Mouse (Mus musculus) cerebellum, adult 2 months (tissue): ENCODE measurements at regions not wholly inside any gene's neighbourhood (a gene's known extent, or its start where the extent isn't known, plus 50 kb on each side); places are given as distances from the start of the nearest gene placed in this dataset.

ENCODE experiments used
- DNase-seq, 2 experiments: peaks; one replicate each; pipeline ENCODE4 v3.0.0; 2021
- H3K27ac ChIP-seq: fragments of 200-500 bp; 2 replicates; pipeline ENCODE4 v1.5.1; 2012; ENCODE audit warnings: low read length, control low read depth, inconsistent platforms; ENCODE audit not compliant: insufficient read depth
- H3K27me3 ChIP-seq: fragments of 200-500 bp; 2 replicates; pipeline ENCODE4 v1.6.1; 2012; ENCODE audit warnings: inconsistent platforms, mild to moderate bottlenecking, low read length, moderate library complexity; ENCODE audit not compliant: control insufficient read depth, insufficient read depth
- H3K4me1 ChIP-seq: fragments of 200-500 bp; 2 replicates; pipeline ENCODE4 v1.6.1; 2011; ENCODE audit warnings: low read length; ENCODE audit not compliant: control insufficient read depth, insufficient read depth
- H3K4me3 ChIP-seq: fragments of 200-500 bp; replicated peaks from 2 replicates; pipeline ENCODE3; 2011; ENCODE audit warnings: mild to moderate bottlenecking, low read depth, low read length, control low read depth; ENCODE audit not compliant: insufficient read depth
- CTCF ChIP-seq: fragments of 200-500 bp; IDR thresholded peaks from 2 replicates; pipeline ENCODE4 v1.5.1; 2011; ENCODE audit warnings: low read depth, mild to moderate bottlenecking, control low read depth, low read length, moderate library complexity, borderline replicate concordance; ENCODE audit not compliant: insufficient read depth
- POLR2A ChIP-seq: fragments of 200-500 bp; IDR thresholded peaks from 2 replicates; pipeline ENCODE4 v1.6.1; 2011; ENCODE audit warnings: low read length, control low read depth, borderline replicate concordance; ENCODE audit not compliant: insufficient read depth
- WGBS: fragments of 180-500 bp; shearing (Covaris S2); methylation state at CpG from one replicate; pipeline ENCODE4 v1.1.7; 2018; 5-methylcytosine and 5-hydroxymethylcytosine counted together

- 96% methylated on average over 3 of the region's 3 CpGs for WGBS
- no peak overlapping the region for H3K4me3 ChIP-seq
- TF ChIP-seq POLR2A (no peak), CTCF (no peak)
- no peak for DNase-seq
- H3K27ac ChIP-seq = no peak overlapping the region
- no peaks in the 10 kb centered on the region for H3K27me3 ChIP-seq
- H3K4me1 ChIP-seq = no peaks in the 10 kb centered on the region
These were observed 672.2 kb upstream of the 4930452B06Rik start for GRCm38 (mm10) chr14:9338220-9338619.

DNA sequence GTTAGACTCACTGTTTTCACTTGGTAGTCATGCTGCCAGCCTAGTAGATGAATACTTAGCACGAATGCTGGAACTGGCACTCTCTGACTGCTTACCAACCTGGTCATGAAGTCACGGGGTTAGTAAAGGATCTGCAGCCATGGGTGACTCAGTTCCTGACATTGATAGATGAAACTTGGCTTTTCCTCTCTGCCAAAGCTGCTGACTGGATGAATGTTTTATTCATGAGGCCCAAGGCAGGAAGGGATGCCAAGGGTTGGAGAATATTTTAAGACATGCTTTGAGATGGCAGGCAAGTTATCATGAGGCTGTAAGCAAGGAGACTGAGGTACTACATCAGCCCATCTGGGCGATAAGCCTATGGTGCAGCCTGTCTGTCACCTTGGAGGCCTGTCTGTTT is 671.1 kb upstream of the 4930452B06Rik start:
- Histone ChIP-seq H3K27ac (no peak overlapping the region), H3K4me1 (no peaks in the 10 kb centered on the region), H3K4me3 (no peak overlapping the region), H3K27me3 (no peaks in the 10 kb centered on the region)
- DNase-seq = no peak
- WGBS = 21% methylated on average over 3 of the region's 3 CpGs
- TF ChIP-seq POLR2A (no peak), CTCF (no peak)

GRCm38 (mm10) chr14:9331593-9331992 is 665.6 kb upstream of the 4930452B06Rik start:
- TF ChIP-seq CTCF = no peak
- TF ChIP-seq POLR2A = no peak
- Histone ChIP-seq H3K4me3 (no peak overlapping the region), H3K4me1 (no peaks in the 10 kb centered on the region), H3K27ac (no peak overlapping the region), H3K27me3 (no peaks in the 10 kb centered on the region)
- WGBS = 48% methylated on average over 3 of the region's 3 CpGs
- no peak for DNase-seq

DNA sequence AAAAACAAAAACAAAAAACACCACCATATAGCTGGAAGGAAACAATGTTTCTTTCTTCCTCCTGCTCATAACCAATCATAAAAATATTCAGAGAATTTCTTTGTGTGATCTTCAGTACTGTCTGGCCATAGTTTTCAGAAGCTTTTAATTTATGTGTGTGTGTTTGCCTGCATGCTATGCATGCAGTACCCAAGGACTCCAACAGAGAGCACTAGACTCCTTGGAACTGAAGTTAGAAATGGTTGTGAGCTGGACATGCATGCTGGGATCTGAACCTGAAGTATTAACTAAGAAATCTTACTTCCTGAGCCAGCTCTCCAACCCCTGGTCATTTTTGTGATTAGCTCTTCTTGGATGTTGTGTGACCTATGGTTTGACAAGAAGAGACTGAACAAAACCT is 664.7 kb upstream of the 4930452B06Rik start:
- H3K4me1 ChIP-seq = no peaks in the 10 kb centered on the region
- no peaks in the 10 kb centered on the region for H3K27me3 ChIP-seq
- TF ChIP-seq POLR2A (no peak), CTCF (no peak)
- no peak overlapping the region for H3K27ac ChIP-seq
- DNase-seq = no peak
- H3K4me3 ChIP-seq = no peak overlapping the region

- no peak for TF ChIP-seq POLR2A
- TF ChIP-seq CTCF = no peak
- DNase-seq = no peak
- WGBS = 42% methylated on average over 12 of the region's 12 CpGs
- Histone ChIP-seq H3K4me1 (no peaks in the 10 kb centered on the region), H3K4me3 (no peak overlapping the region), H3K27ac (no peak overlapping the region), H3K27me3 (no peaks in the 10 kb centered on the region)
These were observed 663.9 kb upstream of the 4930452B06Rik start for GRCm38 (mm10) chr14:9329839-9330485.

DNA sequence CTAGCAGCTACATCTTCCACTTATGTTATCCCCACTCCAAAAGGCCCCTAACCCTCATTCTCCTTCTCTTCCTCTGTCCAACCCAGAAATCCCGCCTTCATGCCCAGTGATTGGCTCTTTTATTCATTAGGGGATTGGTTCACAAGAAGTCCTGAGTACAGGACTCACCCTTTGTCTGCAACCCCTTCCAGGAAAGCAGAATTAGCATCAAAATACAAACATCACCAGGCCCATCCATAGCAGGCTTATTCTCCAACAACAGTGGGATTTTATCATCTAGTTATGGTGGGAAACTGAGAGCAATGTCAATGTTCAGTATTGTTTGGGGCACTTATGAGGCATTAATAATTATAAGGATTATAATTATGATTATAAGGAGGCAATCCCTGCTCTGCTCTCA is 661.3 kb upstream of the 4930452B06Rik start:
- 88% methylated on average over 1 of the region's 1 CpGs for WGBS
- Histone ChIP-seq H3K4me1 (no peaks in the 10 kb centered on the region), H3K4me3 (no peak overlapping the region), H3K27me3 (no peaks in the 10 kb centered on the region), H3K27ac (no peak overlapping the region)
- no peak for DNase-seq
- no peak for TF ChIP-seq POLR2A
- no peak for TF ChIP-seq CTCF

DNA sequence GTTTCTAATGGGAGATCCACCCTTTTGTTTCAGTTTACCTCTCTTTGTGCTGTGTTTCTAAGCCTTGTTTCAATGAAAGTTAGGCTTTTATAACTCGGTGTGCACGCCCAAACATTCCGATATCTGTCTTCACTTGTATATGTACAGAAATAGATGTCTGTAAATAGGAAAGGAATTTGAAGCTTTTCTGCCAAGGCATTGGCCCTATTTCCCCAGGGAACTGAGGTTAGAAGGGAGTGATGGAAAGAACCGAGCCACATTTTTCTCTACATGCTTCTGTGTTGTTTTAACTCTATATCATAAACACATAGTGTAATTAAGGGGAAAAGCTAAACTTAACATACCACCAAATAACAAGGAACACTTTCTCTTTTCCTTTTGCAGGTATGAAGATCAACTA is 653.8 kb upstream of the 4930452B06Rik start:
- WGBS = 80% methylated on average over 4 of the region's 4 CpGs
- no peak for DNase-seq
- no peak overlapping the region for H3K4me3 ChIP-seq
- no peak for TF ChIP-seq CTCF
- TF ChIP-seq POLR2A = no peak
- H3K27me3 ChIP-seq = no peaks in the 10 kb centered on the region
- H3K4me1 ChIP-seq = no peaks in the 10 kb centered on the region
- no peak overlapping the region for H3K27ac ChIP-seq

GRCm38 (mm10) chr14:9318796-9319465 is 652.9 kb upstream of the 4930452B06Rik start:
- Histone ChIP-seq H3K4me1 (no peaks in the 10 kb centered on the region), H3K4me3 (no peak overlapping the region), H3K27me3 (no peaks in the 10 kb centered on the region), H3K27ac (no peak overlapping the region)
- 90% methylated on average over 2 of the region's 2 CpGs for whole genome bisulfite sequencing
- TF ChIP-seq CTCF = no peak
- no peak for TF ChIP-seq POLR2A
- DNase-seq = no peak
